Mouse (Mus musculus) ZHBTc4 (cell line): ENCODE results near the gene Btf3.
A peak's percentile ranks its signal among the peaks of the same experiment; 100 is the strongest.

Source experiments
- DNase-seq: peaks from one replicate; pipeline ENCODE4 v3.0.0-alpha.2; 2011; ENCODE audit warnings: low read depth, low spot score

The Btf3 gene

GRCm38 (mm10) chr13:98316480-98317245, at the start of gene Btf3:
Gene Btf3 (minus strand): TSS chr13:98317006.
- DNase-seq, result peak; percentile 96

DNA sequence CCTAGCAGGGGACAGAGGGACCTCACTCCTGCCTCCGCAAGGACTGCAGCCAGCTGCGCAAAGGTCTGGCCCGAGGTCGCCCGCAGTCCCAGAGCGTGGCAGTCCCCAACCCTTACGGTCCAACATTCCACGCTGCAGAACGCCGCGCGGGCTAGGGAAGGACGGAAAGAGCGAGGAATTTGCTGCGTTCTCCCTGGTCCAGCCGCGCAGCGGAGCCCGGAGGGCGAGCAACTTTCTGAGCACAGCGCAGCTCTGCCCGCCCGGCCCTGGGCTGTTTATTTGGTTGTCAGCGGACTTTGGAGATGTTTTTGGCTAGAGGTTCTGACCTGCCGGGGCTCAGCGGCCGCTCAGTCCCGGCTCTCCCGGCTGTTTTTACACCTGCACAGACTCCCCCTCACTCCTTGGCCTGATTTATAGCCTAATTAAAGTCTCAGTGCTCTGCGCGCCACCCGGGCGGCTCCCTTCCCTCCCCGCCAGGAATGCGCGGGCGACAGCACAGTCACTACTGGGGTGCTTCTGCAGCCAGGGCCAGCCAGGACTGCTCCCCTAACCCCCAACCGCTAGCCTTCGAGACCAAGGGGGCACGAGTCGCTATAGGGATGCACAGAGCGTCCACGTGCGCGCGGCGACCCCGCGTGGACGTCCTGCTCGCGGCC, 49.1 kb upstream of the Btf3 start:
- DNase-seq, result peak; percentile 68

DNA sequence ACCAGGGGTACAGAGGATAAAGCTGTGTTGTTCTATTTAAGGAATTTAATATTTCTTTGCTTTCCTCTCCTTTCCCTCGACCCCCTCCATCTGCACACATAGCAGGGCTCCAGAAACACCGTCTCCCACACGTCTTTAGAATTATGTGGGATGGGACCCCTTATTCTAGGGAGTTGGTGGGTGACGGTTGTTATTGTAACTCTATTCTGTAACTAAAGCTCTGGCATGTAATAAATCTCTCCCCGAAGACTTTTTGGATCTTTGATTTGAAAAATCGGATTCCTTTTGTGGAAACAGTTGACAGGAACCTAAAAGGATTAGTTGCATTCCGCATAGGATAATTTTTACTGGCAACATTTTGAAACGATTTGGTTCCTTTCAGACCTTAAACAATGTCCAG, 48.3 kb upstream of the Btf3 start:
- DNase-seq, result no peak

- no peak for DNase-seq
Measured at GRCm38 (mm10) chr13:98363046-98363445, 46.2 kb upstream of the Btf3 start.

- no peak for DNase-seq
Measured at GRCm38 (mm10) chr13:98361161-98361560, 44.4 kb upstream of the Btf3 start.

DNA sequence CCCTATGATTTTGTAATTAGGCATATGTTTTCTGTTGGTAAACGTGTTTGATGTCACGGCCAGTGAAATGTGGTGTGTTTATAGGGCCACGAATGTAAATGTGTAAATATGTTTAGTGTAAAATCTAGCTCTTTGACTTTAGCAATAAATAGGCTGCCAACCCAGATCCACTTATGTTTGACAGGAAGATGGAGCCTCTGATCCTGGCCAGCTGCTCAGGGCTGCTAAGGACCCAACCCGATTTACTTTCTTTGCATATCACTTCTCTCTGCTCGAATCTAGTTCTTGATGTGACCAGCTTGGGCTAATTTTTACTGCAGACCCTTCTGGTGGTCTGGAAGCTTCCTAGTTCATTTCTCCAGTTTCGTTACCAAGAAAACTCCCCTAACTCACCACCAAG, 43.6 kb upstream of the Btf3 start:
- no peak for DNase-seq

- DNase-seq, result no peak
Measured at GRCm38 (mm10) chr13:98359337-98359736, 42.5 kb upstream of the Btf3 start.

GRCm38 (mm10) chr13:98358424-98359181, 41.8 kb upstream of the Btf3 start:
- DNase-seq, result peak; percentile 53

GRCm38 (mm10) chr13:98357433-98358423, 40.9 kb upstream of the Btf3 start:
- no peak for DNase-seq

DNA sequence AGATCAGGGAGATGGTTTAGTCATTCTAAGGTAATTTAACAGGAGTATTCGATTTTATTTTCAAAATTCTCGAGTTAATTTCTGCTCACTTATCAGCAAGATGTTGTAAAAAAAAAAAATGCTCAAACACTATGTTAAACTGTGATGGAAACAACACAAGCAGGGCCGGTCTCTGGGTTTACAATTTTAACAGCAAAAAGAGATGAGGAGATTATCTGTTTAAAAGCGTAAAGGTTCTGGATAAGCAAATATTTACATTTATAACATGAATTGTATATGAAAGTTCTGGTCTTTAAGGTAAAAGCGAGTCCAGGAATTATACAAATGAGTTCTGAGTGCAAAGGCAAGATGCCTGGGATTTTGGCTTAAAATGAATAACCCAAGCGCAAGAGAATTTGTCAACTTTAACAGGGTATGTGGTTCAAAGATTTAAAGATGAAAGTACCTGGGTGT, 40.2 kb upstream of the Btf3 start:
- DNase-seq, result no peak

DNA sequence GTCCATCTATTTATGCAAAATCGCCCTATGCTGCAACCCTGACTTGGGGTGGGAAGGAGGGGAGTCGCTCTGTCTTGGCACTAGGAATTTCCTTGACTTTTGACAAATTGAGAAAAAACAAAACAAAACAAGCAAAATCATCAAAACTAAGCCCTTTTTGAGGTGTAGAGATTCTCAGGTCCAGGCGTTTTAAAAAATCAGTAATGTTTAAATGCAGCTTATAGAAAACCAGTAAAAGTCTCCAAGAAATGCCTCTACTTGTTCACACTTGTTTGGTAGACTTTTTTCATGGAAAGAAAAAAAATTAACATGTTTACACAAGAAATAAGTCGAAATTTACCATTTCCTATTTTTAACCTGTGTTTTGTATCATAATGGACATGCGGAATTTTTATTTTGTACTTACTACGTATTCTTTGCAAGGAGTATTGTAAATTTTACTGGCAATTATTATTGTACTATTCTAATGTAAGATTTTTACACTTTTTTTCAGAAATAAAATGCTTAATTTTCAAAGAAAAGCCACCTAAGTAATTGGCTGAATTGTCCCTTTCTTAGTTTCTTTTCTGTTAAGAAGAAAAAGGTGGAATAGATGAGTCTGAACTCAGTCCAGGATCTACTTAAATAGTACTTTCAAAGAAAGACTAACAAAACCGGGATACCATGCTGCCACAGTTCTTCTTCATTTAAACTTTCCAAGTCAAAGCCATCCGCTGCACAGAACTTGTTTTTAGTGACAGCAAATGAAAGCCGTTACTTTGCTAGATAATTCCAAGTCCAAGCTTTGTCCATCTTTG, 39.6 kb upstream of the Btf3 start:
- no peak for DNase-seq

GRCm38 (mm10) chr13:98355559-98356111, 38.8 kb upstream of the Btf3 start:
- DNase-seq, result peak; percentile 37

DNA sequence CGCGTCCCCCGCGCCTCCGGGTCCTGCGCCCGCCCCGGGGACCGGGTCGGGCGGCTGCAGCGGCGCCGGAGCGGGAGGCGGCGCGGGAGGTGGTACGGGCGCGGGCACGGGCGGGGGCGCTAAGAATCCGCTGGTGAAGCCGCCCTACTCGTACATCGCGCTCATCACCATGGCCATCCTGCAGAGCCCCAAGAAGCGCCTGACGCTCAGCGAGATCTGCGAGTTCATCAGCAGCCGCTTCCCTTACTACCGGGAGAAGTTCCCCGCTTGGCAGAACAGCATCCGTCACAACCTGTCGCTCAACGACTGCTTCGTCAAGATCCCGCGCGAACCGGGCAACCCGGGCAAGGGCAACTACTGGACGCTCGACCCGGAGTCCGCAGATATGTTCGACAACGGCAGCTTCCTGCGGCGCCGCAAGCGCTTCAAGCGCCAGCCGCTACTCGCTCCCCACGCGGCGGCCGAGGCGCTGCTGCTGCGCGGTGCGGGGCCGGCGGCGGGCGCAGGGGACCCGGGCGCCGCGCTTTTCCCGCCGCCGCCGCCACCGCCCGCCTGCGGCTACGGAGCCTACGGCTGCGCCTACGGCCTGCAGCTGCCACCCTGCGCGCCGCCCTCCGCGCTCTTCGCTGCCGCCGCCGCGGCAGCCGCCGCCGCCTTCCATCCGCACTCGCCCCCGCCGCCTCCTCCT, 38.2 kb upstream of the Btf3 start:
- peak; percentile 69 for DNase-seq

- peak; percentile 89 for DNase-seq
Measured at GRCm38 (mm10) chr13:98354090-98354801, 37.4 kb upstream of the Btf3 start, which contains the start of gene Foxd1. Gene Foxd1 (plus strand): TSS chr13:98354242.

- DNase-seq, result no peak
Measured at GRCm38 (mm10) chr13:98353709-98354089, 36.9 kb upstream of the Btf3 start.

DNA sequence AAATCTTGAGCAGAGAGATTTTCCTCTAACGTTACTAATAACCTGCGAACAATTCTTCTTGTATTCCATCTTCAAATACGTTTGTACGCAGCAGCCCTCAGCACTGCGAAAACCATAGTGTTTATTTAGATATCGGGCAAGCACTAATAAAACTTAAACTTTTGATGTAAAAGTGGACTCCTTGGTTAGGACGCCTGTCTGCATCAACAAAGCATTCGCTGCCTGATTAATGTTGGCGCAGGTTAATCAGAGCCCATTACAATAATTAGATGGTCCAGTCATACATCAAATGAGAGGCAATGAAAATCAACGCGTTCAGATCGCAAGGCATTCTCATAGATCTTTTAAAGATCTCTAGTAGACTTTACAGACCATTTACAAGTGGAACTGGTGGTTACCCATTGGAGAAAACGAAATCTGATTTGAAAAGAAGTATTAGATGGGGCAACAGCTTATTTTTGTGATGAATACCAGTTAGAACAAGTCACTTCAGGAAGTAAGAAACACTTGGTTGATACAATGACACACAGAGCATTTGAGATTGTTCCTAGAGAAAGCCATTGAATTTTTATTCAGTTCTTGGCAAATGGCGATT, 35.7 kb upstream of the Btf3 start:
- no peak for DNase-seq

GRCm38 (mm10) chr13:98351527-98351926, 34.7 kb upstream of the Btf3 start:
- peak; percentile 72 for DNase-seq

DNA sequence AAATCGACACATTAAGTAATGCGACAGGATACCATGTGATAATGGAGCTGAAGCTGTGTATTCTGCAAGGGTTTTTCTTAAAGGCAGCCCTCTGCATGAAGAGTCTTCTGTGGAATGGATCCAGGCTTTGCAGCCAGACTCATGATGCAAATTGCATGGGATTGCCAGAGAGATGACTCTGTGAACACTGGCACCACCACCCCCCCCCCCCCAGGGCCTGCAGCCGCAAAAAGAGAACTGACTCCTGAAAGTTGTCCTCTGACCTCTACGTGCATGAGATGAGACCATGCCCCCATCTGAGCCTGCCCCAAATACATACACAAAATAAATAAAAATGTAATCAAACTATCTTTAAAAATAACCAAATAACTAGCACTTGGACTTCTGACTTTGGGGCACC, 32.7 kb upstream of the Btf3 start:
- no peak for DNase-seq
